Mouse (Mus musculus) lung, postnatal 4 days (tissue): ENCODE data around the gene Bcas3.

Experiments used
- DNase-seq, 2 experiments: peaks; one replicate each; pipeline ENCODE4 v3.0.0; 2021

Gene Bcas3

GRCm38 (mm10) chr11:85540989-85541388 lies 188.0 kb downstream of the Bcas3 start:
- DNase-seq, result no peak

GRCm38 (mm10) chr11:85543311-85543710 lies 190.3 kb downstream of the Bcas3 start:
- no peak for DNase-seq

- DNase-seq, result no peak
Measured at GRCm38 (mm10) chr11:85545602-85546001, 192.6 kb downstream of the Bcas3 start.

- DNase-seq, result no peak
Measured at GRCm38 (mm10) chr11:85547966-85548365, 195.0 kb downstream of the Bcas3 start.

- no peak for DNase-seq
Measured at GRCm38 (mm10) chr11:85549651-85550050, 196.7 kb downstream of the Bcas3 start.

GRCm38 (mm10) chr11:85555066-85555465 lies 202.1 kb downstream of the Bcas3 start:
- DNase-seq, result no peak

GRCm38 (mm10) chr11:85555721-85556120 lies 202.8 kb downstream of the Bcas3 start:
- no peak for DNase-seq

GRCm38 (mm10) chr11:85565068-85565467 lies 212.1 kb downstream of the Bcas3 start:
- no peak for DNase-seq

GRCm38 (mm10) chr11:85571040-85571439 lies 218.1 kb downstream of the Bcas3 start:
- DNase-seq, result no peak

GRCm38 (mm10) chr11:85571936-85572335 lies 219.0 kb downstream of the Bcas3 start:
- no peak for DNase-seq

- DNase-seq, result no peak
Measured at GRCm38 (mm10) chr11:85572590-85572989, 219.6 kb downstream of the Bcas3 start.

GRCm38 (mm10) chr11:85574496-85574895 lies 221.5 kb downstream of the Bcas3 start:
- DNase-seq, result peak; percentile 30 to 67

GRCm38 (mm10) chr11:85577816-85578645 lies 225.1 kb downstream of the Bcas3 start:
- DNase-seq, result peak; percentile 34 to 65

GRCm38 (mm10) chr11:85584086-85584485 lies 231.1 kb downstream of the Bcas3 start:
- peak in 1 of 2 experiments; percentile 23 for DNase-seq

GRCm38 (mm10) chr11:85593636-85594035 lies 240.7 kb downstream of the Bcas3 start:
- peak; percentile 10 to 53 for DNase-seq

GRCm38 (mm10) chr11:85599251-85599650 lies 246.3 kb downstream of the Bcas3 start:
- no peak for DNase-seq

- DNase-seq, result no peak
Measured at GRCm38 (mm10) chr11:85603546-85604322, 250.8 kb downstream of the Bcas3 start.

GRCm38 (mm10) chr11:85609303-85609940 lies 256.5 kb downstream of the Bcas3 start:
- DNase-seq, result no peak

GRCm38 (mm10) chr11:85613035-85613434 lies 260.1 kb downstream of the Bcas3 start:
- no peak for DNase-seq

- no peak for DNase-seq
Measured at GRCm38 (mm10) chr11:85613586-85613985, 260.6 kb downstream of the Bcas3 start.

- DNase-seq, result no peak
Measured at GRCm38 (mm10) chr11:85614431-85614830, 261.5 kb downstream of the Bcas3 start.

- DNase-seq, result peak; percentile 23 to 58
Measured at GRCm38 (mm10) chr11:85615421-85615820, 262.5 kb downstream of the Bcas3 start.

- DNase-seq, result no peak
Measured at GRCm38 (mm10) chr11:85621486-85621885, 268.5 kb downstream of the Bcas3 start.
